Mouse (Mus musculus) adrenal gland, adult 10 weeks (tissue): ENCODE data around the gene Slc5a9. TPM values are rescaled to one million over a fixed set of nuclear protein-coding genes. Genes with fewer than 3 reads are reported as not detected.

Experiments
- polyA plus RNA-seq: library from polyadenylated mRNA; stranded (reverse); fragments of 350-450 nt; fragmentation: Illumina TruSeq; extraction: RNeasy Lipid Tissue Mini Kit (QIAGEN cat#74804); gene quantifications from one replicate; pipeline ENCODE4 v1.2.3, GENCODE M21; 2014; ENCODE audit warnings: low read depth, low replicate concordance

The Slc5a9 gene
- not detected for polyA plus RNA-seq

DNA sequence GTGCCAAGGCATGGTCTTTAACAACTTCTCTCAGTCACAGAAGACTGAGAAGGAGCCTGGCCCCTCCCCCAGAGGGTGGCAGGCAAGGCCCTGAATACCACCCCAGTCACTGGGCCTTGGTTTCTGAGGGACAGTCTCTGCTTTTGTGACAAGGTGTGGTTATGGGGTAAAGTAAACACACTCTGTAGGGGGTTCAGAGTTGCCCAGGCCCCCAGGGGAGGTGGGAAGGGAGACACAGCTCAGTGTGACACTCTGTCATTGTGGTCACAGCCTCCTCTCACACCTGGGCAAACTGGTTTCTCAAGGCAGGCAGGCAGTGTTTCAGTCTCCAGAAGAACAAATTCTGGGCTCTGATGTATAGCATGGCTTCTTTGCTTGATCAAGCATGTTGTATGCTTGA is at the start of gene Slc5a9:
TSS of gene Slc5a9 (minus strand) at position 144 of the 400 bp plus-strand sequence.

GRCm38 (mm10) chr4:111919092-111919491 is 16.4 kb upstream of the Slc5a9 start, which contains the start of gene Skint8:
Gene Skint8 (plus strand): TSS chr4:111919392.

Other genes with a start within 250 kb of the Slc5a9 start
- gene Spata6, start 182.9 kb downstream of the Slc5a9 start, polyA plus RNA-seq: 45.6 TPM
- gene Skint8, start 16.5 kb upstream of the Slc5a9 start, polyA plus RNA-seq: not detected
- gene Skint7, start 70.0 kb upstream of the Slc5a9 start, polyA plus RNA-seq: not detected
- gene Skint1, start 103.4 kb upstream of the Slc5a9 start, polyA plus RNA-seq: not detected
- not detected for gene Skint4, start 169.1 kb upstream of the Slc5a9 start, polyA plus RNA-seq